Mouse (Mus musculus) right cerebral cortex, adult 2 months (tissue): ENCODE results near the gene Gm4553.
A peak's percentile ranks its signal among the peaks of the same experiment; 100 is the strongest.
"Not testable (repeated sequence)": the region's sequence is repeated elsewhere in the genome, so short reads cannot be mapped to it uniquely, and the experiment has no call there.

Experiments
- DNase-seq, 2 experiments: peaks; one replicate each; pipeline ENCODE4 v3.0.0; 2021 to 2022; ENCODE audit warnings: low spot score in 2 of 2

The Gm4553 gene

DNA sequence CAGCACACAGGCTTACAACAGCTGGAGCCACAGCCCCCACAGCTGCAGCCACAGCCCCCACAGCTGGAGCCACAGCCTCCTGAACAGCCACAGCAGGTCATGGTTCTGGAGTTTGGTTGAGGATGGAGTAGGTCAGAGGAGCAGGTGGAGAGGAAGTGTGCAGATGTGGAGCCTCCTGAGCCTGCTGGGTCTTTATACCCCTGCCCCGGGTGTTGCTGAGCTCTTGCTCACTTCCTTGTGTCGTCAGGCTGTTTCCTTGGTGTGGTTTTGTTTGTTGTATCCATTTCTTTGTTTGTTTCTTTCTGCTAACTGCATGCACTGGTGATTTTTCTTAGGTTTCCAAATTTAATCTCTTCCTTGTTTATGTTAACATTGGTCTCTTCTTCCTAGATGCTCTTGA lies 29.6 kb downstream of the Gm4553 start, which contains the start of gene Gm39115:
Gm39115 (minus strand) TSS at position 101 of the 400 bp plus-strand sequence.
- not testable (repeated sequence) for DNase-seq

DNA sequence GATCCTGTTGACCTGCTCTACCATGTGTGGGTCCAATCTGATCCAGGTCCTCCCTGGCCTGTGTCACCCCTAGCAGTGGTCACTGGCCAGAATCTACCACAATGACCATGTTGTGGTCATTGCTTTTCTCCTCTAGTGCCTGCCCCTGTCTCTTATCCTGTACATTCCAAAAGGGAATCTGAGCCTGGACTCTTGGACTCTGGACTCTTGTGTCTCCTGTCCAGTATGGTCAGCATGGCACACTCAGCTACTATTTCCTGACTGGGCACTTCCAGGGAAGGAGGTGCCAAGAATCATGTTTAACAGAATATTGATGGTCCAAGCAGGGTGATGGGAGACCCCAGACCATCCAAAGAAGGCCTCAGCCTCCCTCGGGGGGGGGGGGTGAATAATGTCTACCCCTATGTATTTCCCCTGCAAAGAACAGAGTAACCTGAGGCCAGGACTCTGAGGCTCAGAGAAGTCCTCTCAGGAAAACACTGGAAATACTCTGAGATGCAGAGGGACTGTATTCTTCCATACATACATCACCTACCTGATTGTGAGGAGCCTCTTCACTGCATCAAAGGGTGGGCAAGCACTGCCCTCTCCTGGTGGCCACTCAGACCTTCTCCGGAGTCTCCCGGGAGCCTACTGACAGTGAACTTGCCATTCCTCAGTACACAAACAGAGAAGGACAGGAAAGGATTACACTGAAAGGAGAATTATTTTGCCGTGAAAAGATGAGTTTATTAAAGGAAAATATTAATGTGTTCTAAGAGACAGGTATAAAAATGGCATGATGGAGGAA lies 31.1 kb downstream of the Gm4553 start:
- peak in 1 of 2 experiments; percentile 37 for DNase-seq

DNA sequence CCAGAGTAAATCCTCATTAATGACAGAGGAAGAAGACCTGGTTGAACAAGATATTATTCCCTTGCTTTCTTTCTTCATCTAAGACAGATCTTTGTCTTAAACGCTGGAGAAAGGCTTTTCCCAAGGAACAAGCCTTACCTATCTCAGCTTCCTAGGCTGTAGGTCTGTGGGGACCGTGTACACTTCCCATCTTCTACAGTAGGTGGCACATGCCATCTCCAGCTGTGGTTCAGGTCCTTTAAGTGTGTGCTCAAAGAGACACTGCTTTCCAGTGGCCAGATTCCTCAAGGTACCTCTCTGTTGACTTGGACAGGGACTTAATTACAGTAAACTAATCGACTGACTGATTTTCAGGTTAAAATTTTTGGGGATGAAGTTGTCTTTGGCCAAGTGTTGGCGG lies 36.7 kb downstream of the Gm4553 start:
- DNase-seq = no peak

DNA sequence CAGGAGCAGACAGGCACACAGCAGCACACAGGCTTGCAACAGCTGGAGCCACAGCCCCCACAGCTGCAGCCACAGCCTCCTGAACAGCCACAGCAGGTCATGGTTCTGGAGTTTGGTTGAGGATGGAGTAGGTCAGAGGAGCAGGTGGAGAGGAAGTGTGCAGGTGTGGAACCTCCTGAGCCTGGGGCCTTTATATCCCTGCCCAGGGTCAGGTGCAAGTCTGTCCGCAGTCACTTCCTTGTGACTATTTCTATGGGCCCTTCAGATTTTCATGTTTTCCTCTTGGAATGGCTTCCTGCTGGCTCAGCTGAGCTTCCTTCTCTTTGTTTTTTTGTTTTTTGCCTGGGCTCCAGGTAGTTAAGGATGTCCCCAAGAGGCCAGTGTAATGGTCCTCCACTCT lies 44.9 kb downstream of the Gm4553 start, which contains the start of gene Gm45618:
Gm45618 (minus strand) TSS at position 101 of the 400 bp plus-strand sequence.
- not testable (repeated sequence) for DNase-seq

DNA sequence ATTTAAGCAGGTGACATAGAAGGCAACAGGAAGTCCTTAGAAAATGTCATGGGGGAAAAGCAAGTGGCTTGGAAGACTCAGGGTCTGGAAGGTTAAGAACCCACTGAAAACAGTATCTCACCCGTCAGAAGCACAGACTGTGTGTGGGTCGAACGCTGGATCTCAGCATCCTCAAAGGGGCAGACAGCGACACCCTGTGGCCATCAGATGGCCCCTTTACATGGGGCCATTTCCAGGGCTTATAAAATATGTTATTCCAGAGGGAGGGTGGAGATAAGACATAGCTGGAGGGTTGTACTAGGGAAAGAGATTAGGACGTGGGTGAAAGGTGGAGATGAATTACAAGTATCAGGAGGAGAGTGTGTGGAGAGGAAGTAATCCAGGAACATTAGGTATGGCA lies 45.9 kb downstream of the Gm4553 start:
- DNase-seq = peak in 1 of 2 experiments; percentile 11
